Mouse (Mus musculus) layer of hippocampus, postnatal 10 days (tissue): ENCODE data around the gene Agap1. TPM values are rescaled to one million over a fixed set of nuclear protein-coding genes. Genes with fewer than 3 reads are reported as not detected.

Experiments
- DNase-seq, 2 experiments: peaks; one replicate each; pipeline ENCODE4 v3.0.0; 2021; ENCODE audit warnings: low spot score in 2 of 2
- total RNA-seq, 2 experiments: library from RNA; stranded (reverse); gene quantifications; 2 replicates each; pipeline ENCODE4 v1.2.3; 2021

The Agap1 gene
- total RNA-seq, 2 experiments from 2014 or later, result 313 to 315 TPM

- DNase-seq, result no peak
Observed at GRCm38 (mm10) chr1:89880834-89881233, 426.2 kb downstream of the Agap1 start.

DNA sequence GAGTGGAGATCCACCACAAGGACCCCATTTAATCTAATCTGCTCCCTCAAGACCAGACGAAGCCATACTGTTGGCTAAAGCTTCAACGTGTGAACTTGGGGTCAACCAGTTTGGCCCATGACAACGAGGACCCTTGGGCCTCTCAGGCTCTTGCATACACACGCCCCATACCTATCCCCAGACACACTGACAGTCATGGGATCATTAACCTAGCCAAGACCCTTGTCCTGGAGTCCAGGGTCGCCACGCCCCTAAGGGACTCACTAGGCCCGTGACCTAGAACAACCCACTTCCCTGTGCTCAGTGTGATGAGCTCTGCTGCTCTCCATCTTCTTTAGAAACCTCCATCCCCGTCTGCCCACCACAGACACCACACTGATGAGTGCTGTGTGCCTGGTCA is 429.7 kb downstream of the Agap1 start:
- DNase-seq, result no peak

- DNase-seq, result no peak
Observed at GRCm38 (mm10) chr1:89885696-89886095, 431.1 kb downstream of the Agap1 start.

- no peak for DNase-seq
Observed at GRCm38 (mm10) chr1:89891400-89891799, 436.8 kb downstream of the Agap1 start.

DNA sequence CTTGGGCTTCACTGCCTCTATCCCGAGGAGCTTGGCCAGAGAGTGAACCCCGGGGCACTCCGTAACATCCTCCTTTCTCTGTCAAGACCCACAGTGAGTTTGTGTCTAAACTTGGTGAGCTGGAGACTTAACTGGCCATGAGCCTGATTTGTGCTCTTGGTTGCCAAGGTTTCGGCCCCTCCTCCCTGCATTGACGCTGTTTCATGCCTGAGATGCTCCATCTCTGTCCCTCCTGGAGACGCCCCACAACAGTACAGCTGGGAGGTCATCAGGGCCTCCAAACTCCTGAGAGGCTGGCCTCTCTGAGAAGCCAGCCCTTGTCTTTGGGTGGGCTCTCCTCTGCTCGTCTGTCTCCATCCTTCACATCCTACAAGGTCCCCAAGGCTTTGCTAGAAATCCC is 437.7 kb downstream of the Agap1 start:
- DNase-seq, result no peak

DNA sequence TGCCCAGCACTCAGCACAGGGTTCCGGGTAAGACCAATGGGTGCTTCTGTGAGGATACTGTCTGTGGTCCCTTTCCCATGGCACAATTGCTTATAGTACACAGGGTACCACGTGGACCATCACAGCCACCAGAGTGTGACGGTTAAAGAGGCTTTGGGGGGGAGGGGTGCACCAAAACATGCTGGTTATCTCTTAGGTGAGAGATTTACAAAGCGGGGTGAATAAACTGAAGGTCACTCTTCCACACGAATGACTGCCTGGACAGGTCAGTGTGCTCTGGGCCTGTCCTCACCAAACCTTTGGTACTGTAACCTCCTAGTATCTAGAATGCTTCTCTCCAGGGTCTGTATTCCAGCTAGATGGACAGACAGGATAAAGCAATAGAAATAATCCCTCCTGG is 441.2 kb downstream of the Agap1 start:
- no peak for DNase-seq

DNA sequence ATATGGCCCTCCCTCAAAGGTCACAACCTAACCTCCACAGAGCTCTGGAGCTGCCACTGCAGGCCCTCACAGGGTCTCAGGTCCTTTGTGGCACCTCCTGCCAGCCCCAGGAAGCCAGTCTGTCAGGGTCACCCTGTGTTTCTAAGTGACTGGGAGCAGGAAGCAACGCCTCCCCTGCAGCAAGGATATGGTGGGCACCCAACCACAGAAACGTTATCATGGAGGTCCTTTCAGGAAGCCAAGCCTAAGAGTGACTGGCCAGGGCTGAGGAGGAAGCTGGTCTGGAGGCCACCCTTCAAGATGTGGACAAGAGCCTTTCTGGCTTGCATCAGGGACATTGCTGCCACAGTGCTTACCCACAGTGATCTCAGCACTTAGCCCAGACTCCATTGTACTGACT is 444.4 kb downstream of the Agap1 start:
- DNase-seq, result no peak

- no peak for DNase-seq
Observed at GRCm38 (mm10) chr1:89899761-89900445, 445.3 kb downstream of the Agap1 start.

DNA sequence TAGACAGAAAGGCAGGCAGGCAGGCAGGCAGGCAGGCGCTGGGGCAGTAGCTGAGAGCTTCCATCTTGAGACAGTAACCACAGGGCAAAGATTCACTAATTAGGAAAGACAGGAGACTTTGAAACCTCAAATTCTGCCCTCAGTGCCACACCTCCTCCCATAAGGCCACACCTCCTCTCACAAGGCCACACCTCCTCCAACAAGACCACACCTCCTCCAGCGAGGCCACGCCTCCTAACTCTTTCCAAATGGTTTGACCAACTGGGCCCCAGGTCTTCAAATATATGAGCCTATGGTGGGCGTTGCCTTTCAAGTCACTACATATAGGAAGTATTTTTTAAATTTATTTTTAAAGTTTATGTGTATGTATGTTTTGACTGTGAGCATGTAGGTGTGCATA is 446.8 kb downstream of the Agap1 start:
- DNase-seq, result no peak

DNA sequence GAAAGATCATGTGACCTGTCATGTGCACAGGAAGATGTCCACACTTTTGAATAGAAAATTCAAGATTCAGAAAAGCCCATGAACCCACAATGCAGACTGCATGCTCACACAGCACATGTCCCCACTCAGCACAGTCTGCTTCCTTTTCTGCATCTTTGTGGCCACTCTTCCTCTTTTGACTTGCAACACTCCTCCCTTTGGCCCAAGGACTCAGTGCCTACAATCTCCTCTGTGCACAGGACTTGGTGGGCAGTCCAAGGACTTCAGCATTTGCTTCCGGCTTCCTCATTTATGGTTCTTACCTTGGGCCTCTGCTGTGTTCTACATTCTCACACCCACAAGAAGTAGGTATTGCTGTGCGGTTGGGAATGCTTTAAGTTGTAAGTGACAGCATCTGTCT is 447.6 kb downstream of the Agap1 start:
- no peak for DNase-seq

GRCm38 (mm10) chr1:89902641-89903040 is 448.0 kb downstream of the Agap1 start:
- DNase-seq, result no peak

DNA sequence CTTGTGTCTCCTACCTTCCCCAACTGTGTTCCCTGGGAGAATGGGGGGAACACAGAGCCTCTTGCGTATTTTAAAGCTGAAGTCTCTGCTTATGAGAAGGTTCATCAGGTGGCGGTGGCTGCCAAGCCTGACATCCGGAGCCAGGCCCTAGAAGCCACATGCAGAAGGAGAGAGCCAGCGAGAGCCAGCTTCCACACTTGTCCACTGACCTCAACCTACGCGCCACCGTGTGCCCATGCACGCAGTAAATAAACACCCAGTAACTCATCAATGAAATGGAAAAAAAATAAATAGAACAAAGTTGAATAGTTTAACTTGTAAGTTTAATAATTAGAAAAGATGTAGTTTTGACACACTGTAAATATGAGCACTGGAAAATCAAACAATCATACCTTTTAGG is 455.2 kb downstream of the Agap1 start:
- DNase-seq, result no peak

- no peak for DNase-seq
Observed at GRCm38 (mm10) chr1:89912392-89912791, 457.8 kb downstream of the Agap1 start.

GRCm38 (mm10) chr1:89913611-89914010 is 459.0 kb downstream of the Agap1 start:
- no peak for DNase-seq

DNA sequence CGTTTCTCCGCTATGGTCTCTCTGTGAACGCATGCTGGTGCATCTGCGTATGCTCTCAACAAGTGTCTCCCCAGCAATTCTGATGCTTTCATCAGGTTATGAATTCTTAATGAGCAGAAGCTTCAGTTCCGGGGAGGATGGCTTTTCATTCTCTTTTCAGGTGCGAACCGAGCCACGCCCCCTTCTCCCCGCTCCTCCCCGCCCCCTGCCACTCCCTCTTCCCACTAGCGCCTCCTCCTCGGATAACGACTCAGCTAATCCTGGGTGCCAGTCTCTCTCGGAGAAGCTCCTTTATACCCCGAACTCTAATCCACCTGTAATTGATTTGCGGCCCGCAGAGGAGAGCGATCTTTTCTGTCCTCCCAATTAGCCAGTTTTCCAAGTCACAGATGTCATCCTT is 463.5 kb downstream of the Agap1 start:
- DNase-seq, result no peak

DNA sequence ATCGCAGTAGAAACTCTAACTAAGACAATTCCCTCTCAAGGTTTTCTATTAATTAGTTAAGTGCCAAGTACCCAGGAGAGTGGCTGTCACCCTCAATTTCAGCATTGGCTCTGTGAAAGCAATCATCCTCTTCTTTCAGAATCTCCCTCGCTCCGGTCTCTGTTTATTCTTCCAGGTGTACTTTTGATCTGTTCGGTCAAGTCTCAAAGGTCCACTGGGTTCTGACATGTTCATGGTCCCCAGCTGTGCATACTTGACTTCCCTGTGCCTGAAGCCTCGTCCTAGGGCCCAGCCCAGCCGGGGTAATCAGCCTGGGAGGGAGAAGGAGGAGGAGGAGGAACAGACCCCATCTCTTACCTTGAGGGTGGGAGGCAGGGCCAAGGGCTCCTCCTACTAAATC is 464.6 kb downstream of the Agap1 start:
- no peak for DNase-seq

DNA sequence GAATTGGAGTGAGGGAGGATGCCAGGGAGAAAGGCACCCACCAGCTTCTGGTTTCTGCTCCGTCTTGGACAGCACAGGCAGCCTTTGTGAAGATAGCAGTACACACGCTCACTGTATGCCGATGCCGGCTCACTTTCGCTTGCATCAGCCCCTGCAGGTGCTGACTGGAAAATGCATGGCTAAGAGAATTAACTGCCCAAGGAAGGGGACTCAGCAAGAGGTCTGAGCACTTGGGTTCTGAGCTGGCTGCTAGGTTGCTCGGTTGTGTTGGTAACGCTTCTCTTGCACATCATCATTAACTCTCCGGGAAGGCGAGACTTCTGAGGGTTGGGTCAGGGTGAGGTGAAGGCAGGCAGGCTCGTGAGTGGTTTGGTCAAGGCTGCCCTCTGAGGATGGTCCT is 467.2 kb downstream of the Agap1 start:
- DNase-seq, result no peak

GRCm38 (mm10) chr1:89922282-89922681 is 467.7 kb downstream of the Agap1 start:
- no peak for DNase-seq

GRCm38 (mm10) chr1:89922883-89923641 is 468.5 kb downstream of the Agap1 start:
- DNase-seq, result no peak

DNA sequence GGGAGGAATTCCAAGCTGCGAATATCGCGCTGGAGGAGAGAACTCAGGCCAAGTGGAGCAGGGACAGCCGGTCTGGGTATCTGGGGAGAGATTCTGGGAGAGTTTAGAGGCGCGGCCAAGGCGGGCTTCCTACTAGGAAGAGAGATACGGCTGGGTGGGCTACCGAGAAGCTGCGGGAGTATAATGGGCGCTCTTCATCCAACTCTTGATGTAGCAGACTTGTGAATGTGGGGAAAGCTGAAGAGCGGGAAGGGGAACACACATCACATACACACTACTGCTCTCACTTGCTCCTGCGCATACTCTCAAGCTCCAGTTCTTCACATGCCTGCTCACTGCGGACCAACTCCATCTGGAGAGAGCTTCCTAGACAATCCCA is 469.0 kb downstream of the Agap1 start:
- no peak for DNase-seq

DNA sequence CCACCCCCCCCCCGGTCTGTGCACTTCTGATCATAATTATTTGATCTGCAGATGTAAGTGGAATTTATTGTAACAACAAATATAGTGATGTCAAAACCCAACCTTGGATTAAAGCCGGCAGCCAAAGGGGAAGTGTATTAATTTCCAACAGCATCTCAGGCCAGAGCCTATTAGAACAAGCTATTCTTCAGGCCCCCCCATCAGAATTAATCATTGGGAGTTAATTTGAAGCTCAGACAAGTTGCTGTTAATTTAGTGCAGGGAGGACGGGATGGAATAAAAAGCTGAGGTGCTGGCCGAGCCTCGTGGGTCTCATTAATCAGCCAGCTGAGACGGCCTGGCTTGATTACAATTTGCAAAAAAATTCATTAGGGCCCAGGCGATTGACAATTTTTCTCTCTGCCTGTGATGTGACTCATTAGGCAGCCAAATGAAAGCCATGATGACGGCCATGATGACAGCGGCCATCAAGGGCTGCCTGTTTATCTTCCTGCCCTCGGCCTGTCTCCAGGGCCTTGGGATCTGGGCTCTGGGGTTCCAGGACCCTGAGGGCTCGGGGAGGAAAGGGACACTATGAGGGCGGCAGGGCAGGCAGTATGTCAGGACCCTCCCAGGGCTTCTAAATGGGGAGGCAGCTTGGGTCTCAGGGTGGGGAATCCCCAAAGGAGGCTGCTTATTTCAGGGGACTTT is 471.0 kb downstream of the Agap1 start:
- no peak for DNase-seq

DNA sequence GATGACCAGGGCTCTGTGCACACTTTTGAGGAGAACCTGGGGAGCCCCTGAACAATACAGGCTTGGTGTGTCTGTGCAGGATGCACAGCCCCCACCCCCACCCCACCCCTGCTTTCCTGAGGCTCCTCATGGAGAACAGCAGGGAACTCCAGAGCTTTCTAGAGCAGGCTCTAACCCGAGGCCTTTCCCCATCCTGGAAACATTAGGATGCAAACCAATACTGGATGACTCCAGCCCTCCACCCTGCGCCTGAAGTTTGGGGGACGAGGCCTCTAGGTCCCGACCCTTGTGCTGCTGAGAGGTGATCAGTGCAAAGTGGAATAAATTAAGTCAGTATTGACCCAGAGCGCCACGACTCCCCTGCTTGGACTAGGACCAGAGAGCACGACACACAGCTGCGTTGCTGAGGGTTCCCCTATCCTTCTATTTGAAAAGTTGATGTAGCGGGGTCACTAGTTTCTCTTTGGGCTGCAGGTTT is 472.0 kb downstream of the Agap1 start:
- no peak for DNase-seq
